ENCODE assay signal across 8 mouse cellular contexts in genomic region chr8:110725084-110725838, GRCm38 (mm10). TPM values are rescaled to one million over a fixed set of nuclear protein-coding genes. Genes with fewer than 3 reads are reported as not detected.
DNase-seq lines count a peak whose midpoint lies in the region; ATAC-seq and TF ChIP-seq lines count a peak whose summit lies in the region.

No protein-coding gene starts in this region.

- peak overlapping the region; percentile 83; the same call in 1 of the 2 replicates for H3K4me2 ChIP-seq in neural tube, embryonic 12.5 days (replicated peaks)
- H3K4me2 ChIP-seq in intestine, postnatal 0 days (replicated peaks; ENCODE audit: low read depth), result no peak overlapping the region
- H3K4me2 ChIP-seq in midbrain, embryonic 13.5 days (replicated peaks), result peak overlapping the region; percentile 90

- no peak overlapping the region for H3K27ac ChIP-seq in neural tube, embryonic 12.5 days
- H3K27ac ChIP-seq in intestine, postnatal 0 days (ENCODE audit: low read depth, low read length), result no peak overlapping the region
- H3K27ac ChIP-seq in midbrain, embryonic 13.5 days, result peak overlapping the region; percentile 27

- DNase-seq in embryo, embryonic 10.5 days (ENCODE audit: low spot score), result peak; percentile 33
- DNase-seq in embryo, embryonic 9.5 days (ENCODE audit: extremely low spot score), result no peak
- DNase-seq in neural tube, embryonic 10.5 days (ENCODE audit: extremely low spot score, low spot score), result no peak
- no peak for DNase-seq in spleen, postnatal 4 days (ENCODE audit: low spot score in 2 of 2)
- no peak for DNase-seq in adrenal gland, adult 18-20 months (ENCODE audit: low spot score in 2 of 2)

- H3K9me3 ChIP-seq in neural tube, embryonic 12.5 days, result no peaks in the 10 kb centered on the region
- H3K9me3 ChIP-seq in intestine, postnatal 0 days (ENCODE audit: control insufficient read depth), result no peaks in the 10 kb centered on the region
- H3K9me3 ChIP-seq in midbrain, embryonic 13.5 days, result no peaks in the 10 kb centered on the region

- H3K36me3 ChIP-seq in neural tube, embryonic 12.5 days, result peaks cover 42% of the 10 kb centered on the region
- H3K36me3 ChIP-seq in intestine, postnatal 0 days (ENCODE audit: control insufficient read depth, insufficient read depth), result peaks cover 28% of the 10 kb centered on the region; the same call in 1 of the 2 replicates
- peaks cover 47% of the 10 kb centered on the region for H3K36me3 ChIP-seq in midbrain, embryonic 13.5 days

- H3K4me1 ChIP-seq in neural tube, embryonic 12.5 days, result peaks cover 48% of the 10 kb centered on the region
- 0 out of 2 replicates have a peak, but pooled peaks cover 4% of the 10 kb centered on the region for H3K4me1 ChIP-seq in intestine, postnatal 0 days (replicated peaks; ENCODE audit: control insufficient read depth, insufficient read depth, low read length)
- peaks cover 57% of the 10 kb centered on the region for H3K4me1 ChIP-seq in midbrain, embryonic 13.5 days (replicated peaks)

- H3K27me3 ChIP-seq in neural tube, embryonic 12.5 days (replicated peaks), result no peaks in the 10 kb centered on the region
- no peaks in the 10 kb centered on the region for H3K27me3 ChIP-seq in intestine, postnatal 0 days (replicated peaks; ENCODE audit: control insufficient read depth, insufficient read depth, low read length)
- H3K27me3 ChIP-seq in midbrain, embryonic 13.5 days, result no peaks in the 10 kb centered on the region

- ATAC-seq in neural tube, embryonic 12.5 days (ENCODE audit: low FRiP score, low read depth), result no peak
- ATAC-seq in intestine, postnatal 0 days, result no peak
- no peak for ATAC-seq in midbrain, embryonic 13.5 days

- 0 out of 2 replicates have a peak overlapping the region, but pooled peaks have one; percentile 8 for H3K9ac ChIP-seq in neural tube, embryonic 12.5 days
- 0 out of 2 replicates have a peak overlapping the region, but pooled peaks have one; percentile 7 for H3K9ac ChIP-seq in intestine, postnatal 0 days (ENCODE audit: low read depth, low read length)
- H3K9ac ChIP-seq in midbrain, embryonic 13.5 days (replicated peaks), result peak overlapping the region; percentile 47

- H3K4me3 ChIP-seq in neural tube, embryonic 12.5 days, result no peak overlapping the region
- no peak overlapping the region for H3K4me3 ChIP-seq in intestine, postnatal 0 days (ENCODE audit: low read depth, low read length)
- no peak overlapping the region for H3K4me3 ChIP-seq in midbrain, embryonic 13.5 days (replicated peaks)

- WGBS in neural tube, embryonic 12.5 days, result 55% methylated on average over 7 of the region's 7 CpGs
- 54% methylated on average over 7 of the region's 7 CpGs for WGBS in intestine, postnatal 0 days
- 49% methylated on average over 7 of the region's 7 CpGs for WGBS in midbrain, embryonic 13.5 days

- TF ChIP-seq CTCF in intestine, postnatal 0 days (IDR thresholded peaks at IDR 0.05; ENCODE audit: low read depth), result no peak; the same call in 1 of the 2 replicates

RNA-seq across cellular contexts. Expression of gene Mtss1l, which starts 4.0 kb away (rescaled TPM):
- polyA plus RNA-seq in neural tube, embryonic 12.5 days (2016; fragmentation: Nextera tagmentation; extraction: Ambion mirVana), result 22.0 and 25.7 TPM in 2 replicates
- 4.2 and 4.4 TPM in 2 replicates for polyA plus RNA-seq in intestine, postnatal 0 days (2015; fragmentation: Nextera tagmentation; extraction: Ambion mirVana)
- 13.7 and 16.6 TPM in 2 replicates for polyA plus RNA-seq in midbrain, embryonic 13.5 days (2015; fragmentation: Nextera tagmentation; extraction: Ambion mirVana)
- 10 to 100 TPM; 18.6 to 20.0 TPM for total RNA-seq in adrenal gland, adult 18-20 months (2021)
